Mouse (Mus musculus): ENCODE results near the gene Dnm3.
A peak's percentile ranks its signal among the peaks of the same experiment; 100 is the strongest.

Dnm3 gene

GRCm38 (mm10) chr1:162126856-162127792, 350.7 kb downstream of the Dnm3 start:
- DNase-seq (ENCODE audit: extremely low spot score, low read depth, low spot score): no peak

GRCm38 (mm10) chr1:162124396-162124795, 353.4 kb downstream of the Dnm3 start:
- DNase-seq (ENCODE audit: extremely low spot score, low read depth, low spot score): no peak

- DNase-seq (ENCODE audit: extremely low spot score, low read depth, low spot score): peak; percentile 30
Observed at GRCm38 (mm10) chr1:162121441-162122200, 356.2 kb downstream of the Dnm3 start.

GRCm38 (mm10) chr1:162109437-162109813, 368.4 kb downstream of the Dnm3 start:
- DNase-seq (ENCODE audit: extremely low spot score, low read depth, low spot score): no peak

GRCm38 (mm10) chr1:162108726-162109436, 369.0 kb downstream of the Dnm3 start:
- DNase-seq (ENCODE audit: extremely low spot score, low read depth, low spot score): no peak

GRCm38 (mm10) chr1:162108181-162108671, 369.6 kb downstream of the Dnm3 start:
- DNase-seq (ENCODE audit: extremely low spot score, low read depth, low spot score): no peak

GRCm38 (mm10) chr1:162107011-162107606, 370.7 kb downstream of the Dnm3 start:
- no peak for DNase-seq (ENCODE audit: extremely low spot score, low read depth, low spot score)

- no peak for DNase-seq (ENCODE audit: extremely low spot score, low read depth, low spot score)
Observed at GRCm38 (mm10) chr1:162100961-162101830, 376.6 kb downstream of the Dnm3 start.

GRCm38 (mm10) chr1:162100033-162100820, 377.6 kb downstream of the Dnm3 start:
- DNase-seq (ENCODE audit: extremely low spot score, low read depth, low spot score): no peak

- DNase-seq (ENCODE audit: extremely low spot score, low read depth, low spot score): no peak
Observed at GRCm38 (mm10) chr1:162099203-162099602, 378.6 kb downstream of the Dnm3 start.

- DNase-seq (ENCODE audit: extremely low spot score, low read depth, low spot score): no peak
Observed at GRCm38 (mm10) chr1:162094523-162095272, 383.1 kb downstream of the Dnm3 start.

- no peak for DNase-seq (ENCODE audit: extremely low spot score, low read depth, low spot score)
Observed at GRCm38 (mm10) chr1:162093806-162094522, 383.9 kb downstream of the Dnm3 start.

GRCm38 (mm10) chr1:162092899-162093659, 384.8 kb downstream of the Dnm3 start:
- DNase-seq (ENCODE audit: extremely low spot score, low read depth, low spot score): no peak

- no peak for DNase-seq (ENCODE audit: extremely low spot score, low read depth, low spot score)
Observed at GRCm38 (mm10) chr1:162092401-162092800, 385.4 kb downstream of the Dnm3 start.

- no peak for DNase-seq (ENCODE audit: extremely low spot score, low read depth, low spot score)
Observed at GRCm38 (mm10) chr1:162083886-162084478, 393.9 kb downstream of the Dnm3 start.

GRCm38 (mm10) chr1:162083354-162083753, 394.5 kb downstream of the Dnm3 start:
- DNase-seq (ENCODE audit: extremely low spot score, low read depth, low spot score): no peak

All from hindlimb bud, embryonic 11.5 days (tissue).